Comparison of ENCODE assay signal across 24 mouse cellular contexts in genomic region chr9:91520521-91520920, GRCm38 (mm10).
DNase-seq lines count a peak whose midpoint lies in the region; ATAC-seq and TF ChIP-seq lines count a peak whose summit lies in the region.
"Had no signal": no experiment of that assay in that cellular context is flagged by ENCODE, and none has a peak within 500 bp of the region (broad histone marks: within the 10 kb centered on the region; RNA-seq: fewer than 3 reads in every experiment).

No protein-coding gene starts in this region.

- peaks cover 2% of the 10 kb centered on the region; the same call in 1 of the 2 replicates for H3K4me1 ChIP-seq in forebrain, embryonic 12.5 days
- H3K4me1 ChIP-seq in forebrain, postnatal 0 days (ENCODE audit: insufficient read depth) = no peaks in the 10 kb centered on the region
- H3K4me1 ChIP-seq in midbrain, embryonic 15.5 days = peaks cover 4% of the 10 kb centered on the region; the same call in 1 of the 2 replicates
- H3K4me1 ChIP-seq in midbrain, embryonic 10.5 days = no peaks in the 10 kb centered on the region
- H3K4me1 ChIP-seq: embryonic facial prominence, embryonic 12.5 days; lung, embryonic 15.5 days had no signal

- no peak overlapping the region for H3K4me3 ChIP-seq in forebrain, embryonic 12.5 days (replicated peaks)
- no peak overlapping the region for H3K4me3 ChIP-seq in forebrain, postnatal 0 days (ENCODE audit: low read depth, low read length)
- H3K4me3 ChIP-seq in midbrain, embryonic 15.5 days = no peak overlapping the region
- no peak overlapping the region for H3K4me3 ChIP-seq in midbrain, embryonic 10.5 days
- H3K4me3 ChIP-seq: embryonic facial prominence, embryonic 12.5 days; erythroblast, embryonic 14.5 days; layer of hippocampus, adult 2 months; lung, embryonic 15.5 days; midbrain, embryonic 12.5 days had no signal

- 0 out of 2 replicates have a peak overlapping the region, but pooled peaks have one; percentile 2 for H3K27ac ChIP-seq in forebrain, embryonic 12.5 days
- no peak overlapping the region for H3K27ac ChIP-seq in forebrain, postnatal 0 days (ENCODE audit: low read depth, low read length)
- H3K27ac ChIP-seq in midbrain, embryonic 15.5 days = peak overlapping the region; percentile 45
- no peak overlapping the region for H3K27ac ChIP-seq in midbrain, embryonic 10.5 days (replicated peaks)
- H3K27ac ChIP-seq: embryonic facial prominence, embryonic 12.5 days; layer of hippocampus, adult 2 months; liver, embryonic 14.5 days; lung, embryonic 15.5 days; macrophage; midbrain, embryonic 12.5 days had no signal

- H3K4me2 ChIP-seq in forebrain, embryonic 12.5 days = no peak overlapping the region
- H3K4me2 ChIP-seq in forebrain, postnatal 0 days (ENCODE audit: low read depth) = no peak overlapping the region
- H3K4me2 ChIP-seq in midbrain, embryonic 15.5 days = no peak overlapping the region
- H3K4me2 ChIP-seq: embryonic facial prominence, embryonic 12.5 days; lung, embryonic 15.5 days; midbrain, embryonic 12.5 days had no signal

- H3K9ac ChIP-seq in forebrain, embryonic 12.5 days = no peak overlapping the region
- H3K9ac ChIP-seq in forebrain, postnatal 0 days = no peak overlapping the region
- no peak overlapping the region for H3K9ac ChIP-seq in midbrain, embryonic 15.5 days
- H3K9ac ChIP-seq: embryonic facial prominence, embryonic 12.5 days; liver, embryonic 14.5 days; lung, embryonic 15.5 days; midbrain, embryonic 12.5 days had no signal

- ATAC-seq in forebrain, embryonic 12.5 days (ENCODE audit: low FRiP score) = no peak
- ATAC-seq in forebrain, postnatal 0 days = no peak
- no peak for ATAC-seq in midbrain, embryonic 15.5 days (replicated peaks)
- ATAC-seq: inflammation-experienced regulatory T-cells, adult 6 months had no signal

- H3K36me3 ChIP-seq in forebrain, embryonic 12.5 days (replicated peaks) = no peaks in the 10 kb centered on the region
- no peaks in the 10 kb centered on the region for H3K36me3 ChIP-seq in forebrain, postnatal 0 days (ENCODE audit: insufficient read depth)
- H3K36me3 ChIP-seq in midbrain, embryonic 15.5 days (replicated peaks) = no peaks in the 10 kb centered on the region
- H3K36me3 ChIP-seq in midbrain, embryonic 10.5 days = no peaks in the 10 kb centered on the region
- H3K36me3 ChIP-seq: embryonic facial prominence, embryonic 12.5 days; G1E; lung, embryonic 15.5 days; midbrain, embryonic 12.5 days had no signal

- DNase-seq in forebrain, postnatal 0 days = no peak
- no peak for DNase-seq in midbrain, embryonic 10.5 days (ENCODE audit: low spot score)
- DNase-seq in cerebellum, adult 9-11 months = peak; percentile 34
- DNase-seq in adrenal gland, adult 2 months = no peak
- DNase-seq in right cerebral cortex, postnatal 4 days = no peak
- DNase-seq: adrenal gland, postnatal 25 days; gastrocnemius, postnatal 14 days; heart, adult 18-20 months; heart, postnatal 36 days; kidney, adult 2 months; kidney, postnatal 10 days; retina, postnatal 1 day; thymus, postnatal 25 days had no signal

- TF ChIP-seq CTCF in forebrain, postnatal 0 days (IDR thresholded peaks at IDR 0.05; ENCODE audit: low read depth) = no peak

- H3K9me3 ChIP-seq in forebrain, embryonic 12.5 days = no peaks in the 10 kb centered on the region
- H3K9me3 ChIP-seq in forebrain, postnatal 0 days (ENCODE audit: low read length) = no peaks in the 10 kb centered on the region
- H3K9me3 ChIP-seq in midbrain, embryonic 15.5 days = no peaks in the 10 kb centered on the region
- H3K9me3 ChIP-seq in midbrain, embryonic 10.5 days (replicated peaks) = no peaks in the 10 kb centered on the region
- H3K9me3 ChIP-seq: embryonic facial prominence, embryonic 12.5 days; lung, embryonic 15.5 days; midbrain, embryonic 12.5 days had no signal

- 28% methylated on average over 3 of the region's 3 CpGs for whole genome bisulfite sequencing in forebrain, embryonic 12.5 days
- WGBS in forebrain, postnatal 0 days = 18% methylated on average over 3 of the region's 3 CpGs
- 28% methylated on average over 3 of the region's 3 CpGs for WGBS in midbrain, embryonic 15.5 days
- WGBS in midbrain, embryonic 10.5 days = 50% methylated on average over 3 of the region's 3 CpGs

- H3K27me3 ChIP-seq in forebrain, embryonic 12.5 days = no peaks in the 10 kb centered on the region
- no peaks in the 10 kb centered on the region for H3K27me3 ChIP-seq in forebrain, postnatal 0 days (ENCODE audit: insufficient read depth, low read length)
- H3K27me3 ChIP-seq in midbrain, embryonic 15.5 days (replicated peaks) = no peaks in the 10 kb centered on the region
- H3K27me3 ChIP-seq in midbrain, embryonic 10.5 days (ENCODE audit: low read depth, poor library complexity, severe bottlenecking) = no peaks in the 10 kb centered on the region
- H3K27me3 ChIP-seq: embryonic facial prominence, embryonic 12.5 days; lung, embryonic 15.5 days; midbrain, embryonic 12.5 days had no signal

Comparison
In these comparisons a context has a peak if more than half of its experiments do, and no peak if none do; other contexts are left out.
1. H3K27ac ChIP-seq: peak in forebrain, embryonic 12.5 days (single experiment) and midbrain, embryonic 15.5 days (single experiment); none in forebrain, postnatal 0 days (single experiment) and midbrain, embryonic 10.5 days (single experiment).